In genomic region chr15:11459306-11459705, GRCm38 (mm10) we compare ENCODE assay signal across 26 mouse cellular contexts.
"Had no signal": no experiment of that assay in that cellular context is flagged by ENCODE, and none has a peak within 500 bp of the region (broad histone marks: within the 10 kb centered on the region; RNA-seq: fewer than 3 reads in every experiment).

No protein-coding gene starts in this region.

- H3K27me3 ChIP-seq: embryonic facial prominence, embryonic 12.5 days; embryonic facial prominence, embryonic 15.5 days; forebrain, embryonic 12.5 days; forebrain, embryonic 13.5 days; forebrain, embryonic 15.5 days had no signal

- H3K4me3 ChIP-seq: embryonic facial prominence, embryonic 10.5 days; embryonic facial prominence, embryonic 12.5 days; embryonic facial prominence, embryonic 13.5 days; embryonic facial prominence, embryonic 15.5 days; erythroblast, embryonic 14.5 days; forebrain, embryonic 10.5 days; forebrain, embryonic 12.5 days; forebrain, embryonic 13.5 days; forebrain, embryonic 15.5 days; gastrocnemius, adult 2 months; heart, adult 2 months had no signal

- H3K4me2 ChIP-seq: embryonic facial prominence, embryonic 12.5 days; embryonic facial prominence, embryonic 13.5 days; embryonic facial prominence, embryonic 15.5 days; forebrain, embryonic 12.5 days; forebrain, embryonic 13.5 days; forebrain, embryonic 15.5 days had no signal

- H3K36me3 ChIP-seq: embryonic facial prominence, embryonic 10.5 days; embryonic facial prominence, embryonic 12.5 days; embryonic facial prominence, embryonic 13.5 days; embryonic facial prominence, embryonic 15.5 days; forebrain, embryonic 10.5 days; forebrain, embryonic 12.5 days; forebrain, embryonic 15.5 days had no signal

- DNase-seq: cerebellum, adult 8-10 months; cerebellum, adult 9-10 months; cerebellum, adult 9-11 months; cerebellum, postnatal 10 days; cerebellum, postnatal 14 days; cerebellum, postnatal 25 days; cerebellum, postnatal 36 days; embryo, embryonic 11 days; forebrain, postnatal 0 days; gastrocnemius, adult 2 months; gastrocnemius, postnatal 10 days; gastrocnemius, postnatal 14 days; gastrocnemius, postnatal 25 days; gastrocnemius, postnatal 36 days; heart, adult 11 months; heart, adult 18-20 months; heart, adult 2 months had no signal
